Mouse (Mus musculus) myocyte (in vitro differentiated cells): ENCODE measurements around the gene Qk.

ENCODE experiments used
- CEBPB ChIP-seq: IDR thresholded peaks from 2 replicates; pipeline ENCODE4 v1.6.1; 2011; ENCODE audit warnings: mild to moderate bottlenecking, moderate library complexity; ENCODE audit not compliant: poor library complexity, insufficient read depth, severe bottlenecking
- POLR2A ChIP-seq: IDR thresholded peaks from one replicate; pipeline ENCODE4 v1.6.1; 2011; ENCODE audit warnings: low read depth, mild to moderate bottlenecking, control low read depth, moderate library complexity; ENCODE audit not compliant: insufficient read length

GRCm38 (mm10) chr17:10309135-10309623, 10.5 kb downstream of the Qk start:
- TF ChIP-seq POLR2A (no peak), CEBPB (no peak)
